Mouse (Mus musculus) thymus, adult 2 months (tissue): ENCODE data around the gene Akt1s1.

Source experiments
- CTCF ChIP-seq: fragments of 200-500 bp; IDR thresholded peaks from 2 replicates; pipeline ENCODE4 v1.5.1; 2012; ENCODE audit warnings: mild to moderate bottlenecking, control low read depth, low read length, moderate library complexity, borderline replicate concordance; ENCODE audit not compliant: control insufficient read depth, poor library complexity, insufficient read depth; ENCODE audit errors: extremely low read depth
- POLR2A ChIP-seq: fragments of 200-500 bp; IDR thresholded peaks from 2 replicates; pipeline ENCODE4 v1.6.1; 2012; ENCODE audit warnings: mild to moderate bottlenecking, low read length, control low read depth, moderate library complexity; ENCODE audit not compliant: control insufficient read depth, poor library complexity, insufficient read depth; ENCODE audit errors: extremely low read depth

- TF ChIP-seq POLR2A = peak; percentile 33; the same call in 1 of the 2 replicates
- no peak for TF ChIP-seq CTCF
Measured at GRCm38 (mm10) chr7:44868919-44869696, 20.3 kb downstream of the Akt1s1 start.
